Mouse (Mus musculus): ENCODE measurements around the gene Top2a.

Top2a gene

GRCm38 (mm10) chr11:99023500-99024467, at the start of gene Top2a:
TSS of gene Top2a (minus strand) at chr11:99024189.
- peak; percentile 61 for DNase-seq

GRCm38 (mm10) chr11:99073781-99074180, 49.8 kb upstream of the Top2a start:
- DNase-seq: no peak

GRCm38 (mm10) chr11:99071866-99072265, 47.9 kb upstream of the Top2a start:
- no peak for DNase-seq

- DNase-seq: no peak
These were observed 44.5 kb upstream of the Top2a start for GRCm38 (mm10) chr11:99068455-99068854.

GRCm38 (mm10) chr11:99067591-99067990, 43.6 kb upstream of the Top2a start:
- no peak for DNase-seq

- peak; percentile 77 for DNase-seq
These were observed 42.0 kb upstream of the Top2a start for GRCm38 (mm10) chr11:99065979-99066378.

GRCm38 (mm10) chr11:99065353-99065752, 41.4 kb upstream of the Top2a start:
- DNase-seq: no peak

- DNase-seq: no peak
These were observed 39.6 kb upstream of the Top2a start for GRCm38 (mm10) chr11:99063406-99064131.

- DNase-seq: no peak
These were observed 38.7 kb upstream of the Top2a start for GRCm38 (mm10) chr11:99062661-99063060.

- DNase-seq: no peak
These were observed 36.4 kb upstream of the Top2a start for GRCm38 (mm10) chr11:99060435-99060834.

GRCm38 (mm10) chr11:99055571-99056452, 31.8 kb upstream of the Top2a start:
- no peak for DNase-seq

- no peak for DNase-seq
These were observed 31.2 kb upstream of the Top2a start for GRCm38 (mm10) chr11:99055143-99055542.

GRCm38 (mm10) chr11:99047643-99048042, 23.7 kb upstream of the Top2a start:
- DNase-seq: no peak

- peak; percentile 21 for DNase-seq
These were observed 23.1 kb upstream of the Top2a start for GRCm38 (mm10) chr11:99047120-99047519.

GRCm38 (mm10) chr11:99045159-99045889, 21.3 kb upstream of the Top2a start:
- no peak for DNase-seq

GRCm38 (mm10) chr11:99044306-99044705, 20.3 kb upstream of the Top2a start:
- no peak for DNase-seq

GRCm38 (mm10) chr11:99043632-99044031, 19.6 kb upstream of the Top2a start:
- DNase-seq: no peak

GRCm38 (mm10) chr11:99042834-99043431, 18.9 kb upstream of the Top2a start:
- no peak for DNase-seq

GRCm38 (mm10) chr11:99041841-99042780, 18.1 kb upstream of the Top2a start:
- no peak for DNase-seq

GRCm38 (mm10) chr11:99041051-99041729, 17.2 kb upstream of the Top2a start, which contains the start of gene Igfbp4:
TSS of gene Igfbp4 (plus strand) at chr11:99041244.
- peak; percentile 67 for DNase-seq

Data from right cerebral cortex, postnatal 14 days (tissue).